Mouse (Mus musculus) adrenal gland, postnatal 14 days (tissue): ENCODE results near the gene Chmp3. TPM values are rescaled to one million over a fixed set of nuclear protein-coding genes. Genes with fewer than 3 reads are reported as not detected.

Experiments
- DNase-seq: peaks from one replicate; pipeline ENCODE4 v3.0.0; 2021; ENCODE audit warnings: mixed read lengths
- total RNA-seq: library from RNA; stranded (reverse); gene quantifications from 2 replicates; pipeline ENCODE4 v1.2.3, GENCODE M21; 2021

Gene Chmp3
- total RNA-seq, 1 experiment from 2014 or later, result 99.8 TPM

DNA sequence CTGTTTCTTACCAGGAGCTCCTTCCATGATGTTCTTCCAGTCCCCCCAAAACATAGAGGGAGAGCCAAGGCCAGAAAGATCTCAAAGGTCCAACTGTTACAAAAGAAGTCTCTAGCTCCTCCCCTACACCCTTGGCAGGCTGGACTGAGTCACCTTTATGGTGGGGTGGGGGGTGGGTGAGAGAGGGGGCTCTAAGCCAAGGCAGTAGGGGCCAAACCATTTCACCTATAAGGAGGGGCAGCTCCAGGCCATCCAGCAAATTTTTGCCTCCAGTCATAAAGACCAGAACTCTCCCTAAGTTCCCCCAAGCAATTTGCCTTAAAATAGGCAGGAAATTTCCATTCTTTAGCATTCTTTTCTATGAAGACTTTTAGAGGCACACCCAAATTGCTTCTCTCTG, 65.4 kb downstream of the Chmp3 start:
- DNase-seq, result no peak

DNA sequence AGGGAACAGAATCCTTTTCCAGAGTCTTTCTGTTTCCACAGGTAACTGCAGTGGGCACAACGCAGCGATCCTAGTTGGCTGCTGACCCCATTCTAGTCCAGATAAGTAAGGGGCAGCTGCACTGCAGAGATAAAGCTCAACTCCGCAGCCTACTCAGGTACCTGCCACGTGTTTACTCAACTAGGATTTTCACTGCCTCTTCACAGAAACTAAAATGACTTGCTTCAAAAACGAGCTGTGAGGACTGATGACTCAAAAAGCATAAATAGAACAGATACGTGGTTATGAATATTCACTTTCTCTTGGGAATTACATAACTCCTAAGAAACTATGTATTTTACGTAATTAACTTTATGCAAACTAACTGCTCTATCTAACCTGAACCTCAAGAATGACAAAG, 66.4 kb downstream of the Chmp3 start:
- no peak for DNase-seq

DNA sequence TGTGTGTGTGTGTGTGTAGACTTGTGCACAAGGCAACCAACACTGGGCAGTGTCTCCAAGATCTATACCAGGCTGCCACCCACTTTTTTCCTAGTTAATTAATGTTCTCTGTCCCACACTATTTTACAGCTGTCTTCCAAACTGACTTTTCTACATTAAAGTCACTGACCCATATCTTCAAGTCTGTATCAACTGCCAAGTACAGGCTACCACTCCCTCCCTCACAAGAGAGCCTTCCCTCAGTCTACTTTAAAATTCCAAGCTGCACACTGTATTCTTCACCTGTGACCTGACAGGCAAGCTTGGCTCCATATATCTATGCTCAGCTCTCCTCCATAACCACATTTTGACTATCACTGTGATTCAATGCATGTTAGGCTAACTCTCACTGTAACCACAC, 69.6 kb downstream of the Chmp3 start:
- no peak for DNase-seq

DNA sequence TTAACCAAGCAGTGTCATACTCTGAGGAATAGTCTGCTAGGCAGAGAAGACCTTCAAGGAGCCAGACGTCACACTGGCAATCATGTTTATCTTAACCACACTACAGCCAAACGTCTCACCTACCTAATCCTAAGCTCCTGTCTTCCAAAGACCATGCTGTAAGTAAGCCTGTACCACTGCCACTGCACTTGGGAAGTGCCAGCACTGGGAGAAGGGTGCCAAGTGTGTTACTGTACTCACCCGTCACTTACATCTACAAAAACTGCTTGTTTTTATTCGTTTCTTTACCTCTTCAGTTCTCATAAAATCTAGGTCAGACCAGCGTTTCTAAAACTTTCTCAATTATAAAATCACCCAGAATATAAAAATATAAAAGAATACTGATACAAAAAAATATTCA, 73.4 kb downstream of the Chmp3 start:
- DNase-seq, result peak; percentile 40

DNA sequence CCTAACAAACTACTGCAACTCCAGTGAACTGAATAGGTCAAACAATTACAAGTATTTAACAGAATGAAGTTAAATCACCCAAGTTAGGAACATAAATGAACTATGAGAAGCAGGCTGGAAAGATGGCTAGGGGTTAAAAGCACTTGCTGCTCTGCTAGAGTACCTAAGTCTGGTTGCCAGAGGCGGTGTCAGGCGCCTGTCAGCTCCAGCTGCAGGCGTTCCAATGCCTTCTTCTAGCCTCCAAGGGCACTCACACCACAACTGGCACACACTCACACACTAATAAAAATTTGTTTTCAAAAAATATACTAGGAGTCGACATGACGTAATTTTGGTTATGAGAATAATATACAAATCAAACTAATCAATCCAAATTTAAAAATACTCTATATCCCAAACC, 78.0 kb downstream of the Chmp3 start:
- peak; percentile 23 for DNase-seq

DNA sequence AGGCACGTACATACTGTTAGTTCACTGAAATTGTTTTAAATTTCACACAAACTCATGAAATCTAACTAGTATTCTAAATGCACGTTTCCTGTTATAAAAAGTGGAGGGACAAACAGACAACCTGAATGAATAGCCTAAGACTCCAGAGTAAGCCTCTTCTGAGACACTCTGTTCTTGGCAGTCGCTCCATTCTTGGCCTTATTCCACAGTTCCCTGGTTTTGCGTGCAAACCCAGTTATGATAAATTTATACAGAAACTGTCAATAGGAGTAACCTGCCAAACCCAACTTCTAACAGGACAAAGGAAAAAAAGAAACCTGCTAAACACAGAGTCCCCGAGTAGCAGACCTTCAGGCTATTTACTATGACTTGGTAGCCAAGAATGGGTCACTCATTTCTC, 78.4 kb downstream of the Chmp3 start:
- peak; percentile 63 for DNase-seq

DNA sequence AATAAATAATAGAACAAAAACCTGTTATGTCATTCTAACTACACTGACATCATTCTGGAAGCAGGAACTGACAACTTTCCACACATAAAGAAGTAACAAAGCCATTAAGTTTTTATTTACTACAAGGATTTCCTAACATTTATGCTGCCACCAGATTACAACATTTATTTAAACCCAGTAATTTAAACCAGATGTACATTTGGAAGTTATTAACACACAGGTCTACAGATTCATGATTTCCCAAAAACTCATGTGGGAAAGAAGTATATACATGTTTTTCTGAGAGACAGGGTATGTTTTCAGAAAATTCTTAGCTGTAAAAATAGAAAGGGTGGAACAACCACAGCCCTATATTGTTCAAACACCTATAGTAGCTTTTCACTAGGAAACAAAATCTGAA, 81.1 kb downstream of the Chmp3 start:
- no peak for DNase-seq

DNA sequence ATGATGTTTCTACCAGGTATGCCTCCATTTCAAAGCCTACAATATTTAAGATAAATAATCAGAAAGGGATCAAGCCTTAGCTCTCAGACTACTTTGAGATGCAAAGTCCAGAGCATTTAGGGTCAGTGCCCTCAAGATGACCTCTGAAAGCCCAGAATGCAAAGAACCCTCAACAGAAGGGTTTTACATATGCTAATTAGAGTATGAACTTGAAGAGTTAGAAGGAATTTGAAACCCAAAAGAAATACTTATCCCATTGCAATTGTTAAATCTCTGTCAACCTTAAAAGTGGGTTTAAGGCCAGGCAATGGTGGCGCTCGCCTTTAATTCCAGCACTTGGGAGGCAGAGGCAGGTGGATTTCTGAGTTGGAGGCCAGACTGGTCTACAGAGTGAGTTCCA, 82.4 kb downstream of the Chmp3 start:
- DNase-seq, result no peak

DNA sequence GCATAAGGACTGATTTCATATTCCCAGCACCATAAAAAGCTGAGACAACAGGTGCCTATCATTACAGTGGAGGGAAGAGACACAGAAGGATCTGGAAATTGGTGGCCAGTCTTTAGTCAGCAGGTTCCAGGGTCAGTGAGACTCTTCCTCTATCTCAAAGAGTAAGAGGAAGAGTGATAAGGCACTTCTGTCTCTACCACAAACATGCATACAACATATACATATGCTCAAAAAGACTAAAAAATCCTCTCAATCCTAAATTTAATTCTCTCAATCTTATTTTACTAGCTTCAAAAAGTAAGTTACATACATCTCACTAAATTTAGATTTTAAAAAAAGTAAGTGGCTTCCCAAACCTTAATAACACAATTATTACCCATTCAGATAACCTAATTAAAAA, 83.7 kb downstream of the Chmp3 start:
- DNase-seq, result no peak

DNA sequence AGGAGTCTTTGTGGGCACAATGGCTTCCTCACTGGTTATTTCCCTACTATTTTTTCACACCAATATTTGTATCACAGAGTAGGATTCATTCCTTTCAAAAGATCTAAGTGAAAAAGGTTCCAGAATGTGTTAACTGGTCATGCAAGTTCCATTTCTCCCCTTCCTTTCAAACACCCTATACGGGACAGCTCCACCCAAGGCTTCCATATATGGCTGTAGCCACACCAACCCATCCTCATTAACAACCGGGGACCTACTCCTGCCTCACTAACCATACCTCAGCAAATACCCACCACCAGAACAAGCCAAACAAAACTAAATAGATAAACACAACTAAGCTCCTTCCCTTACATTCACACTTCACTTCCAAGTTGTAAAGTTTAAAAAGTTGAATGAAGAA, 87.6 kb downstream of the Chmp3 start:
- no peak for DNase-seq

DNA sequence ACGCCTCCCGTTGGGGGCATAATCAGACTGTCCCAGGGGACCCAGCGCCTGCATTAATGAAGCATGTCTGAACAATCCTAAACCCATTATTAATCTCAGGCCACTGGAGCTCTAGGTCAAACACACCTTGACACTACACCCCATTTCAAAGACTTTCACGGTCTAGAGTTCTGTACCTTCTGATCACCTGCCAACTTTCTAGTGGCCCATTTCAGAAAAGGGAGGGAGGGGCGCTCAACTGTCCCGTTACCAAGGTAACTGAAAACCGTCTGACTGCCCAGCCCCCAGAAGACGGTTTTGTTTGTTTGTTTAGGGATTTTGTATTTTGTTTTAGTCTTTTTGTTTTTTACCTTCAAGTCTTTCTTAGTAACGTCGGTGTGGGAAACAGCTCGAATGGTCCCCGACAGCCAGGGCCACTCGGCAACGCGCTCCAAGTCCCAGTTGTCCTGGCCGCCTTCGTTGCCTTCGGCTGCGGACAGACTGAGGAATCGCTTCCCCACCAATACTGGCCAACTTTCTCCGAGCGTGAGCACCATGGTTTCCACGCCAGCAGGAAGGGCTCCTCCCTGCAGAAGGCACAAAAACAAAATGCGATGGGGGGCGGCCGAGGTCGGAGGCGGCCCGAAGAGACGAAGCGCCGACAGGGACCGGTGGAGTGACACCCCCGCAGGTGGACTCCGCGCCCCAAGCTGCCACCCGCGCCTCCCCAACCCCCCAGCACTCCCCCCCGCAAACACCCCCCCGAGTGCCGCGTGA, 88.3 kb downstream of the Chmp3 start:
- DNase-seq, result peak; percentile 77

Other genes starting within 250 kb of the Chmp3 start
- 0.52 and 0.56 TPM in 2 replicates for gene Smyd1, start 221.6 kb upstream of the Chmp3 start, total RNA-seq
- 1.1 and 7.5 TPM in 2 replicates for gene Cd8b1, start 221.0 kb upstream of the Chmp3 start, total RNA-seq
- 1.5 and 6.6 TPM in 2 replicates for gene Cd8a, start 170.4 kb upstream of the Chmp3 start, total RNA-seq
- gene Rmnd5a, start 103.2 kb upstream of the Chmp3 start, total RNA-seq, result 72.6 and 78.7 TPM in 2 replicates
- gene Rnf103, start 49.9 kb upstream of the Chmp3 start, total RNA-seq, result 28.5 and 30.6 TPM in 2 replicates
- gene Kdm3a, start 89.2 kb downstream of the Chmp3 start, total RNA-seq, result 35.1 and 44.3 TPM in 2 replicates
- 8.2 and 11.0 TPM in 2 replicates for gene Reep1, start 163.8 kb downstream of the Chmp3 start, total RNA-seq